Mouse (Mus musculus): Measurements from ENCODE around the gene Scyl3. TPM values are rescaled to one million over a fixed set of nuclear protein-coding genes. Genes with fewer than 3 reads are reported as not detected.

The Scyl3 gene
- total RNA-seq (2021), result 10 to 100 TPM; 17.4 to 18.7 TPM
- long read RNA-seq, experiment 1, full-length matches to known transcripts, result 8 of 19 reads
- long read RNA-seq, experiment 1, partial matches to known transcripts, result 5 of 19 reads
- long read RNA-seq, experiment 1, other reads (novel, unspliced or antisense), result 6 of 19 reads
- long read RNA-seq, experiment 2, full-length matches to known transcripts, result 10 of 16 reads
- long read RNA-seq, experiment 2, partial matches to known transcripts, result 1 of 16 reads
- long read RNA-seq, experiment 2, other reads (novel, unspliced or antisense), result 5 of 16 reads

GRCm38 (mm10) chr1:163928846-163929245 lies at the start of gene Scyl3:
Gene Scyl3 (plus strand): TSS chr1:163929100.
- DNase-seq, result no peak

GRCm38 (mm10) chr1:163889629-163890028 lies 39.3 kb upstream of the Scyl3 start:
- no peak for DNase-seq

GRCm38 (mm10) chr1:163893294-163893693 lies 35.6 kb upstream of the Scyl3 start:
- no peak for DNase-seq

GRCm38 (mm10) chr1:163893774-163894527 lies 34.9 kb upstream of the Scyl3 start:
- DNase-seq, result no peak

- no peak for DNase-seq
Observed at GRCm38 (mm10) chr1:163898291-163898764, 30.6 kb upstream of the Scyl3 start.

GRCm38 (mm10) chr1:163899575-163899974 lies 29.3 kb upstream of the Scyl3 start:
- DNase-seq, result no peak

GRCm38 (mm10) chr1:163900168-163900567 lies 28.7 kb upstream of the Scyl3 start:
- no peak for DNase-seq

GRCm38 (mm10) chr1:163903411-163903810 lies 25.5 kb upstream of the Scyl3 start:
- no peak for DNase-seq

- no peak for DNase-seq
Observed at GRCm38 (mm10) chr1:163907007-163907811, 21.7 kb upstream of the Scyl3 start.

- DNase-seq, result no peak
Observed at GRCm38 (mm10) chr1:163908389-163908788, 20.5 kb upstream of the Scyl3 start.

- DNase-seq, result peak; percentile 49
Observed at GRCm38 (mm10) chr1:163910343-163910742, 18.6 kb upstream of the Scyl3 start.

GRCm38 (mm10) chr1:163910785-163911184 lies 18.1 kb upstream of the Scyl3 start:
- no peak for DNase-seq

- no peak for DNase-seq
Observed at GRCm38 (mm10) chr1:163911981-163912380, 16.9 kb upstream of the Scyl3 start.

- DNase-seq, result no peak
Observed at GRCm38 (mm10) chr1:163917349-163918160, 11.3 kb upstream of the Scyl3 start.

GRCm38 (mm10) chr1:163924093-163924492 lies 4.8 kb upstream of the Scyl3 start:
- no peak for DNase-seq

- DNase-seq, result peak; percentile 93
Observed at GRCm38 (mm10) chr1:163929636-163930457, 947 bp downstream of the Scyl3 start.

GRCm38 (mm10) chr1:163930458-163930794 lies 1.5 kb downstream of the Scyl3 start:
- no peak for DNase-seq

GRCm38 (mm10) chr1:163931801-163932200 lies 2.9 kb downstream of the Scyl3 start:
- no peak for DNase-seq

- peak; percentile 26 for DNase-seq
Observed at GRCm38 (mm10) chr1:163934591-163934990, 5.7 kb downstream of the Scyl3 start.

- no peak for DNase-seq
Observed at GRCm38 (mm10) chr1:163942056-163942455, 13.2 kb downstream of the Scyl3 start.

GRCm38 (mm10) chr1:163953396-163953795 lies 24.5 kb downstream of the Scyl3 start:
- no peak for DNase-seq
